Mouse (Mus musculus): ENCODE results near the gene Trappc6a.
A peak's percentile ranks its signal among the peaks of the same experiment; 100 is the strongest.

Gene Trappc6a

GRCm38 (mm10) chr7:19561431-19561764 is 53.2 kb downstream of the Trappc6a start:
- no peak for DNase-seq (ENCODE audit: low read depth, low spot score)

- DNase-seq (ENCODE audit: low read depth, low spot score), result peak; percentile 96
These were observed 53.8 kb downstream of the Trappc6a start for GRCm38 (mm10) chr7:19561765-19562642.

- DNase-seq (ENCODE audit: low read depth, low spot score), result no peak
These were observed 54.6 kb downstream of the Trappc6a start, which contains the start of gene Ppp1r37 for GRCm38 (mm10) chr7:19562643-19563410. Gene Ppp1r37, minus strand, starts transcription at chr7:19563076.

GRCm38 (mm10) chr7:19563884-19564283 is 55.7 kb downstream of the Trappc6a start:
- no peak for DNase-seq (ENCODE audit: low read depth, low spot score)

GRCm38 (mm10) chr7:19564455-19564854 is 56.3 kb downstream of the Trappc6a start:
- peak; percentile 66 for DNase-seq (ENCODE audit: low read depth, low spot score)
